Mouse (Mus musculus): Measurements from ENCODE around the gene Tusc2.

The Tusc2 gene

DNA sequence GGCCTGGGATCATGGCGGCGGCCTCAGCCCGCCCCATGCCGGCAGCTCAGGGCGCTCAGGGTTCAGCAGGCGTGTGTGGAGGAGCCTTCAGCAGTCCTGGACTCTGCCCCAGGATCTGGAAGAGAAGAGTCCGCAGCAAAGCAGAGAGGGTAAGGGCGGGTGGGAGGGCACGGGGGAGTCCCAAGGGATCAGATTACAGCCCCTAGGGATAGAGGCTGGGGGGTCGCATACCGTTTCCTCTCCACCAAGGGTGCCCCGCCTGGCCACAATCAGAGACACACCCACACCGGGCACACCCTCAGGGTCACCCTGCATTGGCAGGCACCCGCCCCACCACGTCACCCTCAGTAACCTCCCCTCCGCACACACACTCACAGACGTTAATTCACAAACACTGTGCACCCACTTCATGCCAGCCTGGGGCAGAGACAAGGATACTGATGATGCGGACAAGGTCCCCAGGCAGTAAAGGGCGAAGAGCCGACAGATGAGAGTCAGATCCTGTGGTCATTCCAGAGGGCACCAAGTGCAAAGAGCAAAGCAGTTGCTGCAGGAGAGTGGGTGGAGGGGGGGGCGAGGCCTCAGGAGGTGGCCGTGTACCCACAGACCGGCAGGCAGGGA is 42.1 kb downstream of the Tusc2 start:
- no peak for ATAC-seq (ENCODE audit: insufficient number of reproducible peaks, low FRiP score, low TSS enrichment)

DNA sequence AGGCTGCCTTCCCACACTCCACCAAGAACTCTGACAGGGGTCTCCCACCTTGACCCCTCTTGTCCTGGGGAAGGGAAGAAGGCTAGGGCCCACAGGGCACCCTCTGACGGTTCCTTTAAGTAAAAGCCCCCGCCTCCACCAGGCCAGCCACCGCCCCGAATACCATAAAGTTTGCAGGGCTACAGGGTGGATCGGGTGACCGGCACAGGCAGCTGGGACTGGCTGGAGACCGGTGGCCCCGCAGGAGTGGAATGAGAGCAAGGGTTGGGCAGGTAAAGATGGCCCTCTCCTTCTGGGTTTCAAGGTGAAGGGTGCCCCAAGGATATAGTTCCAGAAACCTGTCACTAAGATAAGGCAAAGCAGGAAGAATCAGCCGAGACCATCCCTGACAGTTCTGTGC is 43.5 kb downstream of the Tusc2 start:
- ATAC-seq (ENCODE audit: insufficient number of reproducible peaks, low FRiP score, low TSS enrichment), result no peak

DNA sequence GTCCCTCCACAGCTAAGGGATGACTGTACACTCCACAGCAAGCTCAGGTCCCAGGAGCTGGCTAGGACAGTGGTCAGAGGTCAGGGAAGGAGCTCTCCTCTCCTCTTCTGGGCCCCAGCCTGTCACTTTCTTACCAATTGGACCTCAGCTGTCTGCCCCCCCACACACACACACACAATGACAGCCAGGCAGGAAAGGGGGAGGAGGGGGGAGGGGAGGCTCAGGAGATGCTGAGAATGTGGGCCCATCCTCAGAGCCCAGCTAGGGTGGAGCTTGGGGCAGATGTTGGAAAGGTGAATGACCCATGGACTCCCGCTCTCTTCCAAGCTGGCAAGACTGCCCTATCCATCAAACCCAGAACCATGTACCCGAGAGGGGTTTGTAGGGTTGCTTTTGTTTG is 44.0 kb downstream of the Tusc2 start:
- ATAC-seq (ENCODE audit: insufficient number of reproducible peaks, low FRiP score, low TSS enrichment), result no peak

DNA sequence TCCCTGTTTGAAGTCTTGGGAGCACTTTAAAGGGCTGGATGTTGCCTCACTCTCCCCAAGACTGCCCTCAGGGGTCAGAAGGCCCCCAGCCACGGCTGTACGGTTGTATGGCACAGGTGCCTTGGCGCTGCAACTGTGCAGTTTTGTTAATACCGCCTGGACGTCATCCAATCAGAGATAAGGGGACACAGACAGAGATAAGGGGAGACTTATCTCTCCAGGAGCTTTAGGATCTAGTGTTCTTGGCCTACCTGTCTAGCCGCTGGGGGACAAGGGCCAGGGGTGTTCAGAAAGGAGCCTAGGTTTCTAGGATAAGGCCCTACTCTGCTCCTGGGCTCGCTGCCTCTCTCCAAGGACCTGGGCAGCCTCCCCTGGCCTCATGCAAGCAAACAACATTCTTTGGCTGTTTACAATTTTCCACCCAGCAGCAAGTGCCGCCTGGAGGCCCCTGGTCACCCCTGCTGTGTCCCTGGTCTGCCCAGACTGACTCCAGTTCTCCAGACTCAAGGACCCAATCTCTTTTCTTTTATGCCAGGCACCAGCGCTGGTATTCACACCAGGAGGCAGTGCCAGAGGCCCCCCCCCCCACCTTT is 44.7 kb downstream of the Tusc2 start:
- no peak for ATAC-seq (ENCODE audit: insufficient number of reproducible peaks, low FRiP score, low TSS enrichment)

DNA sequence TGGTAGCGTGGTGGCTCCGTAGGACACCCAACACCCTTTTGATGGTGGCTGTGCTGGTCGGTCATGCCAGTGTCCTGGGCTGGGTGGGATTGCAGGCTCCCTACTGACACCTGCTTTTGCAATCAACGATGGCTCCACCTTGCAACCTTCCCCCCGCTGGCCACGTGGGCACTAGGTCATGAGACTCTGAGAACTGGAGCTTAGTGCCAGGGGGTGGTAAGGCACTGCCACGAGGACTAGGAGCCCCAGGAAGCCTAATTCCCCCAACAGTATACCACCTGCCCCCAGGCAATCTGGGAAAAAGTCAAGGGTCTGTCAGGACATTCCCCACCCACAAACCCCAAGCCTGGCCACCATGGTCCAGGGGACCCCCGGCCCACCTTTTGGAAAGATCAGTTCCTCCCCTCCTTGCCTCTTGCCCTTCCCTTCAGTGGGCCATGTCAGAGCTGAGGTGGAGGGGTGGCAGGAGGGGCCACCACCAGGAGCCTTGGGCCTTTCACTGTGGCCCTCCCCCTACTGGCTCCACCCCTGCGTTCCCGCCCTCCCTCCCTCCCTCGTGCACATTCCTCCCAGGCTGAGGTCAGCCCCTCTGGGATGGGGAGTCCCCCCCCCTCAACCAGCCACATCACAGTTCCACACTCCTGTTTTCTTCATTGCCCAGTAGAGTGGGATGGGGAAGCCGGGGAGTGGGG is 45.8 kb downstream of the Tusc2 start, which contains the start of gene Sema3b:
Sema3b (minus strand) TSS at position 489 of the 692 bp plus-strand sequence.
- ATAC-seq (ENCODE audit: insufficient number of reproducible peaks, low FRiP score, low TSS enrichment), result no peak

DNA sequence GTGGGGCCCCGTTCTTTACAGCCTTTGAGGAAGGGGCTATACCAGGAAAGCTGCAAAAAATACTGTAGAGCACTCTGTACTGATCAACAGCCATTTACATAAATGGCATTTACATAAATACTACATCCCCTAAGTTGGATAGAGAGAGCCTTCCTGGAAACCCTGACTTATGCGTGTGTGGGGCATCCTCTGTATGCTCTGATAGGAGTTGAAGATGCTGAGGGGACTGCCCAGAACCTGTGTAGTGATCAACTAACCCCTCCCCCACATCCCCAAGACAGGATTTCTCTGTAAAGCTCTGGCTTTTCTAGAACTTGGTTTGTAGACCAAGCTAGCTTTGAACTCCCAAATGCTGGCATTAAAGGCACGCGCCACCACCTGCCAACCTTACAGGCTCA is 46.4 kb downstream of the Tusc2 start:
- no peak for ATAC-seq (ENCODE audit: insufficient number of reproducible peaks, low FRiP score, low TSS enrichment)

DNA sequence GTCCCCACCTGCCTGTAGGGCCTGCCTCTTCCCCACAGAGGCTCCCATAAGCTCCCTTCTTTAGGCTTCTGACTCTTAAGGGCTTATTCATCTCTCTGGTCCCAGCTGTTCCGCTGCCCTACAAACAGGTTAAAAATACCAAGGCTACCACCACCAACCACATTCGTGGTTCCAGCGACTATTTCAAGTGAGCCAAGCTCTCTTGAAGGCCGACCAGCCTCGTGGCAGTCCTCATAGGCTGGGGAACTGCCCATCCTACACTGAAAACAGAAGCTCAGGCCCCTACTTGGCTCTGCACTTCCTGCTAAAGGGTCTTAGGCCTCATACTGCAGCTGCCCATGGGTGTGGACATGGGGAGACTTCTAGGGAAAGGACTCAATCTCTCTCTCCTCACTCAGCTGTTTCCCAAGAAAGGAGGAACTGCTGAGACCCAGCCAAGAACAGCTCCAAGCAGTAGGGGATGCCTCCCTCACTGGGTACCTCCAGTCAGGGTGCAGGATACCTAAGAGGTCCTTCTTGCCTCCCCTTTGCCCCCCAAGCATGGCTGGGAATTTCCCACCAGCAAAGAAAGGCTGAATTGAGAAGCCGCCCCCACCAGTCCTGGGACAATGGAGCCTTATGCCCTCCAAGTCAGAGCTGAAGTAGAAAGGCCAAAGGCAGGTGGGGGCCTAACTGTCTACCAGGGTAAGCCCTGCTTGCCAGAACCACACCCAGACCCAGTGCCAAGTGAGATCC is 48.6 kb downstream of the Tusc2 start:
- ATAC-seq (ENCODE audit: insufficient number of reproducible peaks, low FRiP score, low TSS enrichment), result no peak; the same call in 1 of the 2 replicates

DNA sequence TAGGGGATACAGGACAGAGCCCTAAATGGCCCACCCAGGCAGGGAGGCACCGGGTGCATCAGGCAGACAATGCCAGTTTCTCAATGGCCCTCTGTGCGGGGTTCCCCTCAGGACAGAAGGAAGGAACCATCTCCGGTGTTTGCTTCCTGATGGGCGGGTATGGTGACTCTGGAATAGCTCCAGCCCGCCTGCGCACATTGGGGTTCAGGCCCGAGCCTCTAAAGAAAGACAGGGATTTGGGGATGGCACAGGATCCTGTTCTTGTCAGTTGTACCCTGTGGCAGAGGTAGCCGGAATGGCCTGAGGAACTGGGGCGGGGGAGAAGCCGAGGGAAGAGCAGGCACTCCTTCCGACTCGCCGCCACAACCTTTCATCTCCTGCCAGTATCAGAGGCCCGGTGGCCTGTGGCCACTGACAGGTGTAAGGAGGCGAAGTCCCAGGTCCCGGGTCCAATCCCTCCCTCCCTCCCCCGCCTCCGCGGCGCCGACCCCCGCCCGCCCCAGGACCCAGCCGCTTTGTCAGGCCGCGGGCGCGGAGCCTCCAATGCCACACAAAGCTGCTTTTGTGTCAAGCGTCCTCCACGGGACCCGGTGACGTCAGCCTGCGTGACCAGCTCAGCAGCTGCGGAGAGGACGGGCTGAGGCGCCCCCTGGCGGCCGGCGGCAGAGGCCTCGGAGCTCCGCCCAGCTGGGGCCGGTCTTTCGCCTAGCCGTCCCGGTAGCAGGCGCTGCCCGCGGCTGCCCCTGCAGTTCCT is 49.3 kb downstream of the Tusc2 start:
- ATAC-seq (ENCODE audit: insufficient number of reproducible peaks, low FRiP score, low TSS enrichment), result peak; percentile 88

DNA sequence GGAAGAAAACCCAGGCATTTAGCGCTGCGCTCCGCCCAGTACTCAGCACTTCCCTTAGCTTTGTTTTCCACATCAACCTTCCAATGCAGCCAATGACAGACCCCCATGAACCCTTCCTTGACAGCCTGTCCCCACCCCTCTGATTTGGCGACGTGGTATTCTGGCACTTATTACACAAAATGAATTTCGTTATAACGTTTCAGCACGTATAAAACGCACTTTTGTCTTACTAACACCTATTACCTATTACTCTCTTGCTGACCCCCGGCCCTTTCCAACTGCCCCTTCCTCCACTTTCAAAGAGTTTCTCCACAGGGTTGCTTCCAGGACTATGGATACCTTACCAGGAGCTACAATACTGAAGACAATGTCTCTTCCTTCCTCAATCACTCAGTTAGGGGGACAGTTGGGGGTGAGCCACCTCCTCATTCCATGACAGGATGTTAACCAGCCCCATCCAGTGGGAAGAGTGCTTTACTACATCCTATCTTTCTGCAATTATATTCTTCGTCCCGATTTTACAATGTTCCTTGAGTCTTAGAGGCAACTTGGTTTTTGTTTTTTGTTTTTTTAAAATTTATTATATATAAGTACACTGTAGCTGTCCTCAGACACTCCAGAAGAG is 50.0 kb downstream of the Tusc2 start:
- ATAC-seq (ENCODE audit: insufficient number of reproducible peaks, low FRiP score, low TSS enrichment), result no peak

DNA sequence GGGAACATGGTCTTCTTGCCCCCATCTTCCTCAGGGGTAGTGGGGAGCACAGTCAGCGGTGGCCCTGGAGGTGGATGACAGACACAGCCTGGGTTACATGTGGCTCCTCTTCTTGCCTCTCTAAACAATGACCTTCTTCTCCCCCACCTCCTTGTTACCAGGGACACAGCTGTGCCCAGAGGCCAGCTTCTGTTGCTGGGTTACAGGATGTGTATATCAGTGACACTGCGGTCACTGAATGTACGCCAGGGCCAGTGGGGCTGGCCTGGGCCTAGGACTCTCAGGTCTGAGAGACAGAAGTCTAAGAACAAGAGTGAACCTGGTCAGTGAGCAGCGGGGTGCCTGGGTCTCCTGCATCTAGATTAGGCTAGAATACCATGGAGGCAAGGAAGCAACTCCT is 52.0 kb downstream of the Tusc2 start:
- ATAC-seq (ENCODE audit: insufficient number of reproducible peaks, low FRiP score, low TSS enrichment), result no peak

Measured in cerebellum, adult (tissue).